13 mouse cellular contexts compared by ENCODE assay signal in the genomic region with DNA sequence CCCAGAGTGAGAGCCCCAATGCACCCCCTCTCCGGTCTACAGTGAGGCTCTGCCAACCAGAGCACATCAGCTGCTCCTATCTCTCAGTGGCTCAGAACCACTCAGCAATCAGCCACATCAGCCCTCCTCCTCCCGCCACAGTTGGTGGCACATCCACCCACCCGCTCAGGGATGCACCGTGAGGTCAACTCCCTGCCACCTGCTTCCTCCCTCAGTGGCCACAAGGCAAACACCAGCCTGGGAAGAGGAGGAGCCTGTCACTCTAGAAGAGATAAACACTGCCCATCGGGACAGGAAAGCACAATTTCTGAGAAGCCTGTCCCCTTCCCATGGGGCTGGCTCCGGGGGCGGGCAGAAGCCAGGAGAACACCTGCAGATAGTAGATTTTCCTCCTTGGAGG. TPM values are rescaled to one million over a fixed set of nuclear protein-coding genes. Genes with fewer than 3 reads are reported as not detected.
A peak's percentile ranks its signal among the peaks of the same experiment; 100 is the strongest.
DNase-seq lines count a peak whose midpoint lies in the region; ATAC-seq and TF ChIP-seq lines count a peak whose summit lies in the region.
"Had no signal": no experiment of that assay in that cellular context is flagged by ENCODE, and none has a peak within 500 bp of the region (broad histone marks: within the 10 kb centered on the region; RNA-seq: fewer than 3 reads in every experiment).

No protein-coding gene starts in this region.

- H3K4me3 ChIP-seq in lung, postnatal 0 days (ENCODE audit: low read depth, low read length) = no peak overlapping the region
- no peak overlapping the region for H3K4me3 ChIP-seq in myocyte
- no peak overlapping the region for H3K4me3 ChIP-seq in midbrain, embryonic 15.5 days
- H3K4me3 ChIP-seq: forebrain, embryonic 15.5 days; heart, adult 2 months; limb, embryonic 13.5 days had no signal

- H3K27ac ChIP-seq in lung, postnatal 0 days (ENCODE audit: low read length) = no peak overlapping the region
- H3K27ac ChIP-seq in midbrain, embryonic 15.5 days = no peak overlapping the region
- H3K27ac ChIP-seq: forebrain, embryonic 15.5 days; heart, adult 2 months; limb, embryonic 13.5 days had no signal

- no peak overlapping the region for H3K4me2 ChIP-seq in lung, postnatal 0 days (replicated peaks; ENCODE audit: low read depth, low read length)
- H3K4me2 ChIP-seq in myocyte (ENCODE audit: low read depth) = peak overlapping the region; percentile 21
- H3K4me2 ChIP-seq in midbrain, embryonic 15.5 days = no peak overlapping the region
- H3K4me2 ChIP-seq: forebrain, embryonic 15.5 days; limb, embryonic 13.5 days had no signal

- no peaks in the 10 kb centered on the region for H3K9me3 ChIP-seq in lung, postnatal 0 days (ENCODE audit: low read length)
- no peaks in the 10 kb centered on the region for H3K9me3 ChIP-seq in midbrain, embryonic 15.5 days
- H3K9me3 ChIP-seq: forebrain, embryonic 15.5 days; limb, embryonic 13.5 days had no signal

- WGBS in lung, postnatal 0 days = 23% methylated on average over 7 of the region's 7 CpGs
- 66% methylated on average over 7 of the region's 7 CpGs for WGBS in midbrain, embryonic 15.5 days

- no peaks in the 10 kb centered on the region for H3K4me1 ChIP-seq in lung, postnatal 0 days (ENCODE audit: insufficient read depth, low read depth, low read length)
- H3K4me1 ChIP-seq in midbrain, embryonic 15.5 days = 0 out of 2 replicates have a peak, but pooled peaks cover 3% of the 10 kb centered on the region

- H3K79me2 ChIP-seq in myocyte (ENCODE audit: control insufficient read depth, insufficient read depth) = no peaks in the 10 kb centered on the region

- H3K27me3 ChIP-seq in lung, postnatal 0 days (replicated peaks; ENCODE audit: insufficient read depth, low read length) = no peaks in the 10 kb centered on the region
- H3K27me3 ChIP-seq in myocyte (ENCODE audit: control insufficient read depth, insufficient read depth, insufficient read length) = no peaks in the 10 kb centered on the region
- H3K27me3 ChIP-seq in midbrain, embryonic 15.5 days (replicated peaks) = peaks cover 16% of the 10 kb centered on the region
- H3K27me3 ChIP-seq: forebrain, embryonic 15.5 days had no signal

- DNase-seq in lung, postnatal 0 days (ENCODE audit: low spot score) = no peak
- no peak for DNase-seq in lung, postnatal 14 days
- peak; percentile 40 to 65 for DNase-seq in thymus, postnatal 36 days

- no peak for TF ChIP-seq CTCF in lung, postnatal 0 days (IDR thresholded peaks at IDR 0.05)

- ATAC-seq in lung, postnatal 0 days = peak; percentile 37; the same call in 1 of the 2 replicates
- ATAC-seq in granulocyte monocyte progenitor cell, adult 5-6 weeks (replicated peaks; ENCODE audit: poor library complexity, severe bottlenecking) = peak; percentile 90
- no peak for ATAC-seq in inflammation-experienced regulatory T-cells, adult 6 months
- ATAC-seq in midbrain, embryonic 15.5 days (replicated peaks) = no peak
- ATAC-seq: forebrain, embryonic 15.5 days had no signal

- no peaks in the 10 kb centered on the region for H3K36me3 ChIP-seq in lung, postnatal 0 days (ENCODE audit: insufficient read depth, low read length)
- H3K36me3 ChIP-seq in myocyte (ENCODE audit: control insufficient read depth, insufficient read depth) = no peaks in the 10 kb centered on the region
- H3K36me3 ChIP-seq in midbrain, embryonic 15.5 days (replicated peaks) = no peaks in the 10 kb centered on the region
- H3K36me3 ChIP-seq: forebrain, embryonic 15.5 days; limb, embryonic 13.5 days had no signal

- no peak overlapping the region for H3K9ac ChIP-seq in lung, postnatal 0 days (replicated peaks; ENCODE audit: low read depth)
- no peak overlapping the region for H3K9ac ChIP-seq in midbrain, embryonic 15.5 days
- H3K9ac ChIP-seq: forebrain, embryonic 15.5 days; limb, embryonic 13.5 days had no signal

- no peak for TF ChIP-seq POLR2A in myocyte (IDR thresholded peaks at IDR 0.05; ENCODE audit: insufficient read length, low read depth)

- no peak overlapping the region for H3ac ChIP-seq in myocyte (ENCODE audit: control insufficient read depth, insufficient read length)

- TF ChIP-seq EP300 in lung, postnatal 0 days (IDR thresholded peaks at IDR 0.05) = no peak

TF ChIP-seq in myocyte, 11 proteins besides CTCF, POLR2A, EP300 and RAD21:
- TF ChIP-seq MYOG (IDR thresholded peaks at IDR 0.05; ENCODE audit: control insufficient read depth in 1 of 3, insufficient read depth in 1 of 3, insufficient read length in 2 of 3, low read depth in 2 of 3) (peak in 2 of 3 experiments; percentile 79 to 95), MYOD1 (IDR thresholded peaks at IDR 0.05; ENCODE audit: control insufficient read depth in 1 of 3, insufficient read length in 2 of 3, low read depth in 2 of 3) (peak in 2 of 3 experiments; percentile 90 to 99), TCF3 (IDR thresholded peaks at IDR 0.05; ENCODE audit: insufficient read length, low read depth) (peak; percentile 50), USF1 (IDR thresholded peaks at IDR 0.05; ENCODE audit: low read depth) (no peak), TCF12 (IDR thresholded peaks at IDR 0.05; ENCODE audit: insufficient read depth, poor library complexity, severe bottlenecking) (peak; percentile 63)
TF ChIP-seq in myocyte: peak in this region for 4.

RNA-seq across cellular contexts. Expression of a gene that starts 39.9 kb away (rescaled TPM):
- 0.06 and 0.10 TPM in 2 replicates for polyA plus RNA-seq in lung, postnatal 0 days (2015; fragmentation: Nextera tagmentation; extraction: Ambion mirVana)
- not detected in 2 replicates for total RNA-seq in granulocyte monocyte progenitor cell, adult 5-6 weeks (2014; fragmentation: Nextera tagmentation)
- total RNA-seq in granulocyte monocyte progenitor cell, adult 5-6 weeks (2017) = not detected in 2 replicates
- not detected for polyA plus RNA-seq in myocyte (2012; fragmentation: generic; extraction: Trizol)
- polyA plus RNA-seq in inflammation-experienced regulatory T-cells, adult 6 months (2017; shearing (Covaris generic)) = not detected
- not detected in 2 replicates for polyA plus RNA-seq in midbrain, embryonic 15.5 days (2015; fragmentation: Nextera tagmentation; extraction: Ambion mirVana)
- total RNA-seq: layer of hippocampus, adult 8-10 months had no signal
- polyA plus RNA-seq: forebrain, embryonic 15.5 days; hindbrain, embryonic 11.5 days; limb, embryonic 13.5 days; stomach, embryonic 14.5 days had no signal

RNA-seq across cellular contexts. Expression of a gene that starts 55.7 kb away (rescaled TPM):
- 1.4 and 2.0 TPM in 2 replicates for polyA plus RNA-seq in lung, postnatal 0 days (2015; fragmentation: Nextera tagmentation; extraction: Ambion mirVana)
- not detected in 2 replicates for total RNA-seq in granulocyte monocyte progenitor cell, adult 5-6 weeks (2014; fragmentation: Nextera tagmentation)
- total RNA-seq in granulocyte monocyte progenitor cell, adult 5-6 weeks (2017) = not detected in 2 replicates
- polyA plus RNA-seq in myocyte (2012; fragmentation: generic; extraction: Trizol) = 0.04 TPM
- polyA plus RNA-seq in inflammation-experienced regulatory T-cells, adult 6 months (2017; shearing (Covaris generic)) = under 1 TPM in 1 of 3 experiments, not detected in 2; 0.07 TPM
- polyA plus RNA-seq in midbrain, embryonic 15.5 days (2015; fragmentation: Nextera tagmentation; extraction: Ambion mirVana) = 0.22 and 0.24 TPM in 2 replicates

Comparison
In these comparisons a context has a peak if more than half of its experiments do, and no peak if none do; other contexts are left out.
1. ATAC-seq: peak in lung, postnatal 0 days (single experiment) and granulocyte monocyte progenitor cell, adult 5-6 weeks (single experiment); none in inflammation-experienced regulatory T-cells, adult 6 months (single experiment) and midbrain, embryonic 15.5 days (single experiment).
2. DNase-seq: peak in thymus, postnatal 36 days (2 of 2); none in lung, postnatal 0 days (single experiment) and lung, postnatal 14 days (single experiment).